Mouse (Mus musculus) stomach, postnatal 0 days (tissue): ENCODE results near the gene Impg1.

Source experiments
- CTCF ChIP-seq: IDR thresholded peaks from 2 replicates; pipeline ENCODE4 v1.5.1; 2016; ENCODE audit warnings: antibody characterized with exemption, low read depth, mild to moderate bottlenecking, moderate library complexity
- EP300 ChIP-seq: optimal IDR thresholded peaks from 2 replicates; pipeline ENCODE3; 2016; ENCODE audit warnings: antibody characterized with exemption

- TF ChIP-seq CTCF: no peak
- TF ChIP-seq EP300: no peak
These were observed 105.2 kb downstream of the Impg1 start for GRCm38 (mm10) chr9:80360063-80360462.
